Mouse (Mus musculus) megakaryocyte-erythroid progenitor cell, adult 5-6 weeks (primary cell): ENCODE data around the gene Snx20. TPM values are rescaled to one million over a fixed set of nuclear protein-coding genes. Genes with fewer than 3 reads are reported as not detected.
A peak's percentile ranks its signal among the peaks of the same experiment; 100 is the strongest.
"Not testable (repeated sequence)": the region's sequence is repeated elsewhere in the genome, so short reads cannot be mapped to it uniquely, and the experiment has no call there.

Experiments
- ATAC-seq: replicated peaks from 2 replicates; pipeline ENCODE4 v1.8.0; 2016; ENCODE audit warnings: mild to moderate bottlenecking, inconsistent platforms; ENCODE audit not compliant: severe bottlenecking, poor library complexity, low FRiP score, low TSS enrichment
- total RNA-seq, 2 experiments: library from RNA; stranded (forward) in 1 of 2; stranded (reverse) in 1 of 2; fragments of 200-1000, 215-1000 nt in 1 of 2; fragments of >200 nt in 1 of 2; fragmentation: Nextera tagmentation in 1 of 2; gene quantifications; 2 replicates each; pipeline ENCODE4 v1.2.3; 2014 to 2017

Snx20 gene
- total RNA-seq (2014; fragmentation: Nextera tagmentation) (3.8 and 6.0 TPM in 2 replicates), total RNA-seq (2017) (3.6 and 14.5 TPM in 2 replicates)

- ATAC-seq = peak; percentile 96
Observed at GRCm38 (mm10) chr8:88635474-88636397, at the start of gene Snx20. Gene Snx20 (minus strand): TSS chr8:88636128.

GRCm38 (mm10) chr8:88683656-88684289 lies 47.8 kb upstream of the Snx20 start:
- ATAC-seq = no peak

GRCm38 (mm10) chr8:88681046-88681445 lies 45.1 kb upstream of the Snx20 start:
- no peak for ATAC-seq

GRCm38 (mm10) chr8:88680566-88680965 lies 44.6 kb upstream of the Snx20 start:
- no peak for ATAC-seq

GRCm38 (mm10) chr8:88677071-88677470 lies 41.1 kb upstream of the Snx20 start:
- ATAC-seq = no peak

GRCm38 (mm10) chr8:88675372-88676165 lies 39.6 kb upstream of the Snx20 start:
- ATAC-seq = no peak

- no peak for ATAC-seq
Observed at GRCm38 (mm10) chr8:88673859-88674258, 37.9 kb upstream of the Snx20 start.

GRCm38 (mm10) chr8:88671575-88671974 lies 35.6 kb upstream of the Snx20 start:
- ATAC-seq = no peak

- no peak for ATAC-seq
Observed at GRCm38 (mm10) chr8:88670782-88671181, 34.9 kb upstream of the Snx20 start.

- no peak for ATAC-seq
Observed at GRCm38 (mm10) chr8:88668400-88669086, 32.6 kb upstream of the Snx20 start.

GRCm38 (mm10) chr8:88666435-88666834 lies 30.5 kb upstream of the Snx20 start:
- ATAC-seq = peak; percentile 36; the same call in 1 of the 2 replicates

- no peak for ATAC-seq
Observed at GRCm38 (mm10) chr8:88664947-88665346, 29.0 kb upstream of the Snx20 start.

GRCm38 (mm10) chr8:88664121-88664520 lies 28.2 kb upstream of the Snx20 start:
- ATAC-seq = no peak

GRCm38 (mm10) chr8:88662401-88662821 lies 26.5 kb upstream of the Snx20 start:
- no peak for ATAC-seq

- ATAC-seq = no peak
Observed at GRCm38 (mm10) chr8:88659873-88660272, 23.9 kb upstream of the Snx20 start.

GRCm38 (mm10) chr8:88655334-88655733 lies 19.4 kb upstream of the Snx20 start:
- ATAC-seq = no peak

- ATAC-seq = not testable (repeated sequence)
Observed at GRCm38 (mm10) chr8:88651122-88651521, 15.2 kb upstream of the Snx20 start.

GRCm38 (mm10) chr8:88650016-88650708 lies 14.2 kb upstream of the Snx20 start:
- ATAC-seq = no peak

GRCm38 (mm10) chr8:88648322-88648721 lies 12.4 kb upstream of the Snx20 start:
- ATAC-seq = no peak
